18 mouse cellular contexts compared by ENCODE assay signal in the genomic region with DNA sequence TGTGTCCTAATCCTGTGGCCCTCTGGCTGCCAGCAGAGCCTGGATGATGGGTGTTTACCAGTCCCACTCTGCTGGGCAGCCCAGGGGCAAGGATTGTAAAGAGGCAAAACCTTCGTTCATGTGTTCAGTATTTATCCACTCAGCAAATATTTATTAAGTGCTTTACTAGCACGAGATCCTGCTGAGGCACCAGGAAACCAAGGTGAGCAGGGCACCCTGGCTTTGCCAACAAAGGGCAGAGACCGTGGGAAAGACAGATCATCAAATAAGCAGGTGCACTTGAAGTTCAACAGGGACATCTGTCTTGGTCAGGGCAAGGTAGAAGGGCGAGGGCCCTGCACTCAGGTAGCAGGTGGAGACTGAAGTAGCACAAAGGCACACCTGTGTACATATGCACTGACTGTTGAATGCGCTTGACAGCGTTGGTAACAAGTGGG. TPM values are rescaled to one million over a fixed set of nuclear protein-coding genes. Genes with fewer than 3 reads are reported as not detected.
DNase-seq lines count a peak whose midpoint lies in the region; ATAC-seq and TF ChIP-seq lines count a peak whose summit lies in the region.
"Had no signal": no experiment of that assay in that cellular context is flagged by ENCODE, and none has a peak within 500 bp of the region (broad histone marks: within the 10 kb centered on the region; RNA-seq: fewer than 3 reads in every experiment).

No protein-coding gene starts in this region.

- DNase-seq in liver, embryonic 13.5 days: no peak
- DNase-seq in liver: no peak
- DNase-seq in yolk sac, embryonic 10.5 days (ENCODE audit: low spot score): no peak
- DNase-seq in thymus, postnatal 10 days (ENCODE audit: low spot score in 2 of 2): no peak
- DNase-seq: adrenal gland, postnatal 10 days; cerebellum, adult 8-10 months; thymus, postnatal 25 days had no signal

- TF ChIP-seq POLR2A in small intestine, adult 2 months (IDR thresholded peaks at IDR 0.05; ENCODE audit: low read depth, low read length): no peak

- H3K36me3 ChIP-seq in liver, embryonic 13.5 days: peaks cover 72% of the 10 kb centered on the region
- H3K36me3 ChIP-seq in intestine, embryonic 15.5 days: peaks cover 13% of the 10 kb centered on the region; the same call in 1 of the 2 replicates
- peaks cover 45% of the 10 kb centered on the region for H3K36me3 ChIP-seq in intestine, postnatal 0 days (ENCODE audit: control insufficient read depth, insufficient read depth)
- peaks cover 50% of the 10 kb centered on the region for H3K36me3 ChIP-seq in small intestine, adult 2 months (ENCODE audit: control insufficient read depth, insufficient read depth, low read length)

- TF ChIP-seq CTCF in intestine, postnatal 0 days (IDR thresholded peaks at IDR 0.05; ENCODE audit: low read depth): no peak
- TF ChIP-seq CTCF in small intestine, adult 2 months (IDR thresholded peaks at IDR 0.05; ENCODE audit: extremely low read depth, insufficient read length, insufficient replicate concordance, low read depth, low read length): no peak

- ATAC-seq in liver, embryonic 13.5 days (ENCODE audit: low read depth): no peak
- peak; percentile 77 for ATAC-seq in intestine, embryonic 15.5 days
- ATAC-seq in intestine, postnatal 0 days: peak; percentile 86
- ATAC-seq: CD4-positive, CD25-positive, alpha-beta regulatory T cell, adult 4 months had no signal

- H3K27me3 ChIP-seq in liver, embryonic 13.5 days: no peaks in the 10 kb centered on the region
- no peaks in the 10 kb centered on the region for H3K27me3 ChIP-seq in intestine, embryonic 15.5 days (replicated peaks)
- no peaks in the 10 kb centered on the region for H3K27me3 ChIP-seq in intestine, postnatal 0 days (replicated peaks; ENCODE audit: control insufficient read depth, insufficient read depth, low read length)
- H3K27me3 ChIP-seq in small intestine, adult 2 months (ENCODE audit: control insufficient read depth, insufficient read depth, low read length): no peaks in the 10 kb centered on the region
- H3K27me3 ChIP-seq: embryonic facial prominence, embryonic 15.5 days; heart, embryonic 13.5 days; limb, embryonic 13.5 days; neural tube, embryonic 13.5 days had no signal

- no peak overlapping the region for H3K4me2 ChIP-seq in liver, embryonic 13.5 days
- H3K4me2 ChIP-seq in intestine, embryonic 15.5 days (replicated peaks): no peak overlapping the region
- no peak overlapping the region for H3K4me2 ChIP-seq in intestine, postnatal 0 days (replicated peaks; ENCODE audit: low read depth)
- H3K4me2 ChIP-seq: embryonic facial prominence, embryonic 15.5 days; heart, embryonic 13.5 days; limb, embryonic 13.5 days; neural tube, embryonic 13.5 days had no signal

- 80% methylated on average over 6 of the region's 6 CpGs for WGBS in liver, embryonic 13.5 days (ENCODE audit: insufficient replicate concordance)
- 68% methylated on average over 6 of the region's 6 CpGs for WGBS in intestine, embryonic 15.5 days
- 45% methylated on average over 6 of the region's 6 CpGs for WGBS in intestine, postnatal 0 days
- 31% methylated on average over 6 of the region's 6 CpGs for WGBS in small intestine, adult 2 months

- no peaks in the 10 kb centered on the region for H3K9me3 ChIP-seq in liver, embryonic 13.5 days (replicated peaks)
- no peaks in the 10 kb centered on the region for H3K9me3 ChIP-seq in intestine, embryonic 15.5 days
- no peaks in the 10 kb centered on the region for H3K9me3 ChIP-seq in intestine, postnatal 0 days (ENCODE audit: control insufficient read depth)
- H3K9me3 ChIP-seq: embryonic facial prominence, embryonic 15.5 days; heart, embryonic 13.5 days; limb, embryonic 13.5 days; midbrain, embryonic 10.5 days; neural tube, embryonic 13.5 days had no signal

- peak overlapping the region; percentile 93 for H3K27ac ChIP-seq in liver, embryonic 13.5 days
- peak overlapping the region; percentile 40; the same call in 1 of the 2 replicates for H3K27ac ChIP-seq in intestine, embryonic 15.5 days
- H3K27ac ChIP-seq in intestine, postnatal 0 days (ENCODE audit: low read depth, low read length): no peak overlapping the region
- H3K27ac ChIP-seq in small intestine, adult 2 months (ENCODE audit: insufficient read depth, low read depth, low read length): peak overlapping the region; percentile 24
- H3K27ac ChIP-seq: embryonic facial prominence, embryonic 15.5 days; heart, embryonic 13.5 days; limb, embryonic 13.5 days; midbrain, embryonic 10.5 days; neural tube, embryonic 13.5 days had no signal

- H3K9ac ChIP-seq in liver, embryonic 13.5 days: no peak overlapping the region
- H3K9ac ChIP-seq in intestine, embryonic 15.5 days: no peak overlapping the region
- no peak overlapping the region for H3K9ac ChIP-seq in intestine, postnatal 0 days (ENCODE audit: low read depth, low read length)
- H3K9ac ChIP-seq: embryonic facial prominence, embryonic 15.5 days; heart, embryonic 13.5 days; limb, embryonic 13.5 days; neural tube, embryonic 13.5 days had no signal

- H3K4me1 ChIP-seq in liver, embryonic 13.5 days (replicated peaks): peaks cover 47% of the 10 kb centered on the region
- H3K4me1 ChIP-seq in intestine, embryonic 15.5 days (replicated peaks): no peaks in the 10 kb centered on the region
- no peaks in the 10 kb centered on the region for H3K4me1 ChIP-seq in intestine, postnatal 0 days (replicated peaks; ENCODE audit: control insufficient read depth, insufficient read depth, low read length)
- peaks cover 9% of the 10 kb centered on the region; the same call in 1 of the 2 replicates for H3K4me1 ChIP-seq in small intestine, adult 2 months (ENCODE audit: control insufficient read depth, insufficient read depth, insufficient read length, low read length)

- H3K4me3 ChIP-seq in liver, embryonic 13.5 days (replicated peaks): no peak overlapping the region
- no peak overlapping the region for H3K4me3 ChIP-seq in intestine, embryonic 15.5 days (replicated peaks)
- H3K4me3 ChIP-seq in intestine, postnatal 0 days (ENCODE audit: low read depth, low read length): no peak overlapping the region
- no peak overlapping the region for H3K4me3 ChIP-seq in small intestine, adult 2 months (ENCODE audit: low read depth, low read length)
- H3K4me3 ChIP-seq: embryonic facial prominence, embryonic 15.5 days; heart, embryonic 13.5 days; limb, embryonic 13.5 days; midbrain, embryonic 10.5 days; neural tube, embryonic 13.5 days had no signal

RNA-seq across cellular contexts. Expression of a gene that starts 29.0 kb away (rescaled TPM):
- polyA plus RNA-seq in liver, embryonic 13.5 days (2015; fragmentation: Nextera tagmentation; extraction: Ambion mirVana): 687 and 723 TPM in 2 replicates
- polyA plus RNA-seq in intestine, embryonic 15.5 days (2015; fragmentation: Nextera tagmentation; extraction: Ambion mirVana): 1,117 and 1,212 TPM in 2 replicates
- 1,715 and 1,847 TPM in 2 replicates for polyA plus RNA-seq in intestine, postnatal 0 days (2015; fragmentation: Nextera tagmentation; extraction: Ambion mirVana)
- polyA plus RNA-seq in small intestine, adult 2 months (2012; rRNA removed): 492 and 641 TPM in 2 replicates

RNA-seq across cellular contexts. Expression of a gene that starts 29.3 kb away (rescaled TPM):
- 30.2 and 31.0 TPM in 2 replicates for polyA plus RNA-seq in liver, embryonic 13.5 days (2015; fragmentation: Nextera tagmentation; extraction: Ambion mirVana)
- 60.9 and 63.0 TPM in 2 replicates for polyA plus RNA-seq in intestine, embryonic 15.5 days (2015; fragmentation: Nextera tagmentation; extraction: Ambion mirVana)
- 62.6 and 67.9 TPM in 2 replicates for polyA plus RNA-seq in intestine, postnatal 0 days (2015; fragmentation: Nextera tagmentation; extraction: Ambion mirVana)
- 29.1 and 61.5 TPM in 2 replicates for polyA plus RNA-seq in small intestine, adult 2 months (2012; rRNA removed)

RNA-seq across cellular contexts. Expression of a gene that starts 37.6 kb away (rescaled TPM):
- polyA plus RNA-seq in liver, embryonic 13.5 days (2015; fragmentation: Nextera tagmentation; extraction: Ambion mirVana): 18.9 and 23.9 TPM in 2 replicates
- 31.7 and 33.0 TPM in 2 replicates for polyA plus RNA-seq in intestine, embryonic 15.5 days (2015; fragmentation: Nextera tagmentation; extraction: Ambion mirVana)
- polyA plus RNA-seq in intestine, postnatal 0 days (2015; fragmentation: Nextera tagmentation; extraction: Ambion mirVana): 17.1 and 18.1 TPM in 2 replicates
- polyA plus RNA-seq in small intestine, adult 2 months (2012; rRNA removed): 7.8 and 17.2 TPM in 2 replicates

RNA-seq across cellular contexts. Expression of a gene that starts 55.3 kb away (rescaled TPM):
- not detected in 2 replicates for polyA plus RNA-seq in liver, embryonic 13.5 days (2015; fragmentation: Nextera tagmentation; extraction: Ambion mirVana)
- not detected in 2 replicates for polyA plus RNA-seq in intestine, embryonic 15.5 days (2015; fragmentation: Nextera tagmentation; extraction: Ambion mirVana)
- polyA plus RNA-seq in intestine, postnatal 0 days (2015; fragmentation: Nextera tagmentation; extraction: Ambion mirVana): not detected in 2 replicates
- polyA plus RNA-seq in small intestine, adult 2 months (2012; rRNA removed): not detected in 2 replicates
- polyA plus RNA-seq: CD4-positive, CD25-positive, alpha-beta regulatory T cell, adult 4 months; embryonic facial prominence, embryonic 15.5 days; forebrain, embryonic 11.5 days; gonadal fat pad, adult 2 months; heart, embryonic 13.5 days; limb, embryonic 13.5 days; midbrain, embryonic 10.5 days; neural tube, embryonic 13.5 days had no signal
